Mouse (Mus musculus) G1E (cell line): ENCODE data around the gene Iqschfp.

Source experiments
- CTCF ChIP-seq: IDR thresholded peaks from 2 replicates; pipeline ENCODE4 v1.5.1; 2012; ENCODE audit warnings: low read depth, low read length, inconsistent platforms, mixed read lengths
- GATA1 ChIP-seq: IDR thresholded peaks from 2 replicates; pipeline ENCODE4 v1.6.1; 2012; ENCODE audit warnings: borderline replicate concordance, low read length, inconsistent platforms, mixed read lengths
- POLR2AphosphoS5 ChIP-seq: IDR thresholded peaks from 2 replicates; pipeline ENCODE4 v1.6.1; 2012; ENCODE audit warnings: low read depth, low read length, inconsistent platforms; ENCODE audit not compliant: insufficient replicate concordance
- TAL1 ChIP-seq: conservative IDR thresholded peaks from 2 replicates; pipeline ENCODE4 v1.6.1; 2012; ENCODE audit warnings: low read depth, low read length, inconsistent platforms, mixed read lengths

DNA sequence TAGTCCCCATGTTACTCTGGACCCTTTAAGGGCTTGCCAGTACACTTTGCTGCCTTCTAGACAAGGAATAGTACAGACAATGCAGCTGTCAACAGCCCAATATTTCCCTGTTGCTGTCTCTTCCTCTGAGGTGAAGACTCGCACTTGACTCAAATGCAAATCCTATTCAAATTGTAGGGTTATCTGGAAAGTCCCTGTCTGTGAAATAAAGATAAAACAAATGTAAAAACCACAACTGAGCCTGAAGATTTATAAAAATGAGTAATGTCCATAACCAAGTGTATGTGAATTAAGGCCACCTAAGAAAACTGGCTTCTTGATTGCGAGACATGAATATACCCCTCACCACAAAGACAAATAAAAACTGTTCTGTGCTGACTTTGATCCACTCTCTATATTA is 347.9 kb downstream of the Iqschfp start:
- TF ChIP-seq CTCF (no peak), GATA1 (no peak), TAL1 (no peak), POLR2AphosphoS5 (no peak)
